Mouse (Mus musculus): ENCODE data around the gene Zbtb1.

Zbtb1 gene

DNA sequence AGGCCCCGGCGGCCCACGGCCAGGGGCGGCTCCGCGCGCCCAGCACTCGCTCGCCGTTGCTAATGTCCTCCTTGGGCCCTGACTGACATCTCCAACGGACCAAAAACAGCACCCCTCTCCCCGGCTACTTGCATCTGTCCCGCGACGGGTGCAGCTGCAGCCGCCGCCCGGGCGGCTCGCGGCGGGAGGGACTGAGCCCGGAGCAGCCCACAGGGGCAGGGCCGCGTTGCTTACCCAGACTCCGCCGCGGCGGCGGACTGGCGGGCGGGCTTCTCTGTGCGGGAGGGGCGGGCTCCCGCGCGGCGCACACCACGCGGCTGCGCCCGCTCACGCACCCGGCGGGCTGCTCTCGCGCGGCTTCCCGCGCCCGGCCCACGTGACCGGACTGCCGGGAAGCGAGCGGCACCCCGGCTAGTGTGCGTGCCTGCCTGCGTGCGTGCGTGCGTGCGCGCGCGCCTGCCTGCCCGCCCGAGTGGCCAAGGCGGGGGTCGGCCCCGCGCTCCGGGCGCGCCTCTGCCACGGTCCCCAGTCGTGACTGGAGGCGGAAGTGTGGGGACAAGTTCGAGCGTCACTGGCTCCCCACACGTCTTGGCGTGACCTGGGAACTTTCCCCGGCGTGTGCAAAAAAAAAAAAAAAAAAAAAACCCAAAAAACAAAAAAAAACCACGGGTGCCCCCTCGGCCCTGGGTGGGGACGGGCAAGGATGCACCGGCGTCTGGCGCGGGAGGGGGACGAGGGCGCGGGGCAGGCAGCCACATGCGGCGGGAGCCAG lies 674 bp upstream of the Zbtb1 start, which contains the start of gene Zbtb25:
TSS of gene Zbtb25 (minus strand) at position 397 of the 772 bp plus-strand sequence.
- peak; percentile 99 for DNase-seq

DNA sequence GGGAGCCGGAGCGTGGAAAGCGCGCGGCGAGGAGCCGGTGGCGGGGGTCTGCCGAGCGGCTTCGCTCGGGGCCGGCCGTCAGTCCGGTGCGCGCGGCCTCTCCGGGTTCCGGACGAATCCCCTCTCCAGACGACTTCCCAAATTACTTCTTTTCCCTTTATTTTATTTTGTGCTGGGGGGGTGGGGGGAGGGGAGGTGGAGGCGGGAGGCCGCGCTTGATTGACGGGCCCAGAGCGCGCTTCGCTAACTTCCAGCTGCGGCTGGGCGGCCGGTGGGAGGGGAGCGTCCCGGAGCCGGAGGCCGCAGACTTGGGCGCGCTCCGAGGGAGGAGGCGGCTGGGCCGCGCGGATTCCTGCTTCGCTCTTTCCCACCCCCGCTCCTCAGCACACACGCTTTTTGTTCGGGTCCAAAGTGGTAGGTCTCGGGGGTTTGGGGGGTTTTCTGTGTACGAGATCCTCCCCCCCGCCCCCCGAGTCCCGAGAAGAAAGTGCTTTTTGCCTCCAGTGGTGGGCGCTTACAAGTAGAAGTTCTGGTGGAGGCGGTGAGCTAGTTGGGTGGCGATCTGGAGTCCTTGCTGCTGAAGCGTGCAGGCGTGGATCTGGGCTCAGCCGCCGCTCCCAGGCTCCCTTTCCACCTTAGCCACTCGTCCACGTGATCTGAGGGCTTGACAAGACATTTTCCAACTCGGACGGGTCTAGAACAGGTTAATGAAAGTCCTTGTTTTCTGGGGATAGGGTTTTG lies 935 bp downstream of the Zbtb1 start:
- DNase-seq = peak; percentile 99

DNA sequence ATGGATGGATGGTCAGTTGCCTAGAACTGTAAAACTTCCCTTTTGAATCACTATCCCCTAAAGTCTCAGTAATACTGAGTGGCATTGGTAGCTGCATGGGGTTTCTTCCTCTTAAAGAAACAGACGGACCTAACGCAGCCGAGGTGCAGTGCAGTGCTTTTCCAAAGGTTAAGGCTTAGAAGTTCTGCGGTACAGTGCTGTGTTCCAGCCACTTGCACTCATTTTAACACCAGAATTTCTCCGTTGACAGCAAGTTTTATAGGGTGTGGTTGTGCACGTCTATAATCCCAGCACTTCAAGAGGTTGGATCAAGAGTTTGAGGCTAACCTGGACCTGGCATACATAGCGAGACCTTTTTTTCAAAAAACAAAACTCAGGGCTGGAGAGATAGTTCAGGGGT lies 2.0 kb downstream of the Zbtb1 start:
- DNase-seq = no peak

DNA sequence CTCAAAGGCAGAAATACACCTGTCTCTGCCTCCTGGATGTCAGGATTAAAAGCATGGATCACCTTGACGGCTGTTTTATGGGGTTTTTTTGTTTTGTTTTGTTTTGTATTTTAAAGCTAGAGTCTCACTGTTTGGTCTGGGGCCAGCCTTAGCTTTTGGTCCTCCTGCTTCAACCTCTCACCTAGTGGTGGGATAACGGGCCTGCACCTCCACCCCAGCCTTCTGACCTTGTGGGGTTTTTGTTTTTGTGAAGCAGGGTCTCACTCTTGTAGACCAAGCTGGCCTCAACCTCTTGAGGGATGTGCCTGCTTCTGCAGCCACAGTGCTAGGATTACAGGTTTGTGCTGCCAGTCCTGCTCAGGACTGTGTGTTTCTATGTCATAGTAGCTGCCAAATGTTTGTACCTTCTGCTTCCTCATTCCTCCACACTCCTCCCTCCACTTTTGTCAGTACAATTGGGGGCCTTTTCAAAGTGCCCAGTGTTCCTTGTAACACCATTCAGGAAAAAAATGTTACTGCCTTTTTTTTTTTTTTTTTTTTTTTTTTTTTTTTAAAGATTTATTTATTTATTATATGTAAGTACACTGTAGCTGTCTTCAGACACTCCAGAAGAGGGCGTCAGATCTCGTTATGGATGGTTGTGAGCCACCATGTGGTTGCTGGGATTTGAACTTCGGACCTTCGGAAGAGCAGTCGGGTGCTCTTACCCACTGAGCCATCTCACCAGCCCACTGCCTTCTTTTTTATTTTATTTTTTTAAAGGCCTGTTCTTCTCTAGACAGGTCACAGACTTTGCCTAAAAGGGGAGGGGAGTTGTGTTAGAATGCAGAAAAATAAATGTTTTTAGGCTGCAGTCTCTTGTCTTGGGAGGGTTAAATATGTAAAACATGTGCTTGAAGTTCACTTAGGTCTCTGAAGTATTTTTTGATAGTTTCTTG lies 3.1 kb downstream of the Zbtb1 start:
- no peak for DNase-seq

DNA sequence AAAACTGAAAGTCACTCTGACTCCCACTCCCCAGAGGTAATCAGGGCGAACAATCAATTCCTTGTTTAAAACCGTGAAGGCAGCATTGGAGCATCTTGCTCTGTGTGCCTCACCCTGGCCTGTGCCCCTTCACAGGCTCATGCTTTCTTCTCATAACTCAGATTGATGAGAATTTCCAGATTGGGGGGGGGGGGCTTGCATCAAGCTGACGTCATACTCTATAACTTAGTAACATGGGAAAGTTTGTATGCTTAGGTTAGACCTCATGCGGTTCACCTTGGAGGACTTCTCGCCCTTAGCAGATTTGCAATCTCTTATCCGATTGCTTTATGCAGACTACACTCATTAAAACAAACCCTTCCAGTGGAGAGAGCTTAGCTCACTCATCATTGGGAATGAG lies 3.9 kb downstream of the Zbtb1 start:
- DNase-seq = no peak

DNA sequence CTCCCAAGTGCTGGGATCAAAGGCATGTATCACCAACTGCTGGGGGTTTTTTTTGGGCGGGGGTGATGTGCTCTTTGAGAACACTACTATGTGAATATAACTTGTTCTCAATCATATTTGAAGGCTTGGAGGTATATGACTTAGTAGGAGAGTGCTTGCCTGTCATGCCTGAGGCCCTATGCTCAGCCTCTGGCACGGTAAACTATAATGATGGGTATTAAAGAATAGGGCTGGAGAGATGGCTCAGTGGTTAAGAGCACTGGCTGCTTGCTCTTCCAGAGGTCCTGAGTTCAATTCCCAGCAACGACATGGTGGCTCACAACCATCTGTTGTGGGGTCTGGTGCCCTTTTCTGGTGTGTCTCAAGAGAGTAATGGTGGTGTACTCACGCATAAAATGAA lies 4.8 kb downstream of the Zbtb1 start:
- no peak for DNase-seq

DNA sequence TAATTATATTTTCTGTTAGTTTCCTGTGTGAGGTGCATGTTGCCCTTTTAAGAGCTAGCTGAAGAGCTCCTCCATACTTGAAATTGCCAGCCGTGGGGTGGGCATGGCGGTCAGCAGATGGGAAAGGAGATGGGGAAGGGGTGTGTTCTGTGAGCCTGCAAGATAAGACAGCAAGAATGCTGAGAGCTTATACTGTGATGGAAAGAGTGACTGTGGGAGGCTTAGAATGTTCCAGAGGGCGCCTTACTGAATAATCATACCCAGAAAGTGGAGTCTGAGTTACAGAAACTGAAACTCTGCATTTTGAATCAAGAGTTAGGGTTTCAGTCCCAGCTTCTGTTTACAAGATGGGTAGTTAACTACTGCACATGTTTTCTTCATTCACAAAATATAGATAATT lies 5.4 kb downstream of the Zbtb1 start:
- DNase-seq = no peak

DNA sequence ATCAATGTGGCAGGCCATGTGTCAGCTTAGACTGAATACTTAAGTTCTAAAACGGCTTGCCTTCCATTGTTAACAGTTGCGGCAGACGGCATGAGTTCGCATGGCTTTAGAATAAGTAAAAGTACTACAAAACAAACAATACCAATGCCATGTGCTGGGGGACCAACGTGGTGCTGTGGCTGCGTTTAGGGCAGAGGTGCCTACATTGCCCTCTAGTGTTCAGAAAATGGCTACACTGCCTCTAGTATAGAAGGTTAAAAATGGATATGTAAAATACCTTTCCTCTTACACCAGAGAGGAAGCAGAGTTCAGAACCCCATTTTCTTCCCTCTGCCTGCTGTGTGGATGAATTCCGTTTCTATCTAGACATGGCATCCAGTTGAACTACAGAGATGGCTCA lies 6.6 kb downstream of the Zbtb1 start:
- DNase-seq = no peak

DNA sequence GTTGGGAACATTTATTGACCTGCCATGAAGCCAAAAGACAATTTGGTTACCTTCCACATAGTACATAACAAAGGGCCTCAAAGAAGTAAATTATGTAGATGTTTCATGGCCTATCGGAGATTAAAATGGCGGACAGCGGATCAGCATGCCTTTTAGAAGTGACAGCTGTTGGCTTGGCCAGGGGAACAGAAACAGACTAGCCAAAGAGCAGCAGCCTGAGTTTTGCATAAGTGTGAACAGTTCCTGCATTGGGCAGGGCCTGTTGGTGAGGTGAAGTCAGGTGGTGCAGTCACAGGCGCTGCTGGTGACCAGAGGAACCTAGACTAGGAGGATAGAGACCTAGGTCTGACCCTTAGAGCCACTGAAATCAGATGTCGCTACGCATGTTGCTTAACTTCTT lies 7.0 kb downstream of the Zbtb1 start:
- no peak for DNase-seq

DNA sequence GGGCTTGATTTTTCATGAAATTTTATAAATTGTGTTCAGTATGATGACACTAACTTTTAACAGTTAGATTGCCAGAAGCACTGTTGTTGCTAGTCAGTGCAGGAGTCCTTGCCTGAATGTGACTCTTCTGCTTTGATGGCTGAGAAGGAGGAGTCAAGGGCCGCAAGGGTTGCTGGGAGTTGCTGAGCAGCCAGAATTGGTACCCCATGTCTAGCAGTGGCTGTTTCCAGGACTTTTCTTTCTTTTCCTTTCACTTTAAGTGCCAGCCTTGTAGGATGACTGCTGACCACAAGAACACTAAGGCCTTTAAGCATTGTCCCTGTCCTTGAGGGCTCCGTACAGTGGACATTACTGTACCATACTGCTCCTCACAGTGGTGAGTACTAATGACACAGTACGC lies 7.7 kb downstream of the Zbtb1 start:
- DNase-seq = no peak

DNA sequence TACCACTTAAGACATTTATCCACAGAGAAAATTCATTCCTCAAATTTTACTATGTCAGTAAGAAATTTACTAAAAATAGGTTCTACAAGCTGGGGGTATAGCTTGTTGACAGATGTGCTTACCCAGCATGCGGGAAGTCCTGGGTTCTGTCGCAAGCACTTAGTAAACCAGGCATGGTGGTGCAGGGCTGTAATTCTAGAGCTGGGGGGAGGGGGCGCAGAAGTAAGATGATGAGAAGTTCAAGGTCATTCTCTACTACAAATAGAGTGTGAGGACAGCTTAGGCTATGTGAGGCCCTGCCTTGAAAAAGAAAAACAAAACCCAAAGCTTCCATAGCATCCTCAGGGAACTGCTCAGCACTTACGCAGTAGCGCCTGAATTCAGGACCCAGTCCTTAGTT lies 8.5 kb downstream of the Zbtb1 start:
- DNase-seq = no peak

DNA sequence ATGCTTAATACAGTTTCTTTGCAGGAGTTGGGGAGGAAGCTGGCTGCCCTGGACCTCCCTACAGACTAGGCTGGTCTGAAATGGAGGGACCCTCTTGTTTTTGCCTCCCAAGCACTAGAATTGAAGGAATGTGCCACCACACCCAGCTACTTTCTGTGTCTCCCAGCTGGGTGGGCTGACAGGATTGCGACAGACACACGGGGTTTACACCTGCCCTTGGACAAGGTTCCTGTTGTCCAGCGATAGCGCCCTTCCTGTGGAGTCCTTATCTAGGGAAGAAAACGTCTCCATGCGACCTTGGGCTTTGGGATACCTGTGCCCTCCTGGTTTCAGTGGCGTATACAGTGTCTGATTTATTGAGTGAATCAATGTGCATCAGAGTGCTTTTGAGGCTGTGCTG lies 10.1 kb downstream of the Zbtb1 start:
- DNase-seq = no peak

DNA sequence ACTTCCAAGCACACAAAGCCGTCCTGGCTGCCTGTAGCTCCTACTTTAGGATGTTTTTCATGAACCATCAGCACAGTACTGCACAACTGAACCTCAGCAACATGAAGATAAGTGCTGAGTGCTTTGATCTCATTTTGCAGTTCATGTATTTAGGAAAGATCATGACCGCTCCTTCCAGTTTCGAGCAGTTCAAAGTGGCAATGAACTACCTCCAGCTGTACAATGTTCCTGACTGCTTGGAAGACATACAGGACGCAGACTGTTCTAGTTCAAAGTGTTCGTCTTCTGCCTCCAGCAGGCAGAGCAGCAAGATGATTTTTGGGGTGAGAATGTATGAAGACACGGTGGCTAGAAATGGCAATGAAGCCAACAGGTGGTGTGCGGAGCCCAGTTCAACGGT lies 15.3 kb downstream of the Zbtb1 start:
- peak; percentile 36 for DNase-seq

DNA sequence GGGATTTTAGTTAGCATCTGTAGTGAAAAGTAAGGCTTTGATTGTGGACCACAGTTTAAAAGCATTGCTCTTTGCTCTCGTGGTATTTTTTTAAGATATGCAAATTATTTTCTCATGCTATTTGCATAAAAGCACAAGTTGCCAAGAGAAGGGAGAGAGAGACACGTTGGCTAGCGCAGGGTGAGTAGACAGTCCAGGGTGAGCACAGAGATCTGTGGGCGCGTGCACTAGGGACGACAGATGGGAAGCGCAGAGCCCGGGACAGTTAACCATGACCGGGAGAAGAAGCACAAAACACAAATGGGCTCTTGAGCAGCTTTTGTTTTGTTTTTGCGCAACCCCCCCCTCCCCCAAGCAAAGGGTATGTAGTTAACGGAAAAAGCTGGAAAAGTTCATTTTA lies 18.7 kb downstream of the Zbtb1 start:
- peak; percentile 44 for DNase-seq

DNA sequence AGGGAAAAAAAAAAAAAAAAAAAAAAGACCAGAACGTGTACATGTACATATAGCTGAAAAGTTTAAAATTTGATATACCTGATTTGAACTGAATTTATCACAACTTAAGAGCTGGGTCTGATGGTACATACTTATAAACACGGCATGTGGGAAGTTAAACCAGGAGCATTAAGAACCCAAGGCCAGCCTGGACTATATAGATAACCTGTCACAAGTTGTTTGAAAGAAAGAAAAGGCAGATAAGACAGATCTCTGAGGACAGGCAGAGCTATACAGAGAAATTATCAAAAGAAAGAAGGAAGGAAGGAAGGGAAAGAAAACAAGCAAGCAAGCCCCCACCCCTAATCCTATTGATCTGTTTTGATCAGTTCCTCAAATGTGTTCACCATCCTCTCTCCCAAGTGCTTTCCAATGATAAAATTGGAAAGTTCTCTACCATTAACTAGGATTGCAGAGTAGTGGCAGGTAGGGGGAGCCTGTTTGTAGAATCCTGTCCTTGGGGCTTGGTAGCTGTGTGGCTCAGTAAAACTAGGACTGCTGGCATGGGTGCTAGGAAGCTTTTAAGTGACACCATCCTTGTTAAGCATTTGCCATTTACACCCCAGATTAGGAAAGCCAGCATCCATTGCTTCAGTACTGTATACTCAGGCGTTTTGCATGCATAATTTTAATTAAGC lies 21.7 kb downstream of the Zbtb1 start:
- DNase-seq = peak; percentile 57

DNA sequence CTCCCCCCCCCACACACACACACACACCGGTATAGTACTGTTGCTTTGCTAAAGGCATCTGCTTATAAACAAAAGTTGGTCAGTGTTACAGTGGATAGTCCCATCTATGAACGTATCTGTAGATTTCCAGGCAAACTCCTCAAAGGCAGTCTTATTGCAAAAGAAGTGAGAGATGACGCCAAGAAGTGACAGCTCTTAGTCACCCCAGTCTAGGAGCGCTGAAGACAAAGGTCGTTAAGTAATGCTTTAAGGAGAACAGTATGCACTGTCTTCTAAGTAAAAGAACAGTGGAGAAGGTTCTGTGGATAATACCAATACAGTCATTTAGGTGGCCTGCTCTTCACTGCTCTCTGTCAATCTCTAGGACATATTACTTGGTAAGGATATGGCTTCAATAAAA lies 22.9 kb downstream of the Zbtb1 start:
- DNase-seq = no peak

DNA sequence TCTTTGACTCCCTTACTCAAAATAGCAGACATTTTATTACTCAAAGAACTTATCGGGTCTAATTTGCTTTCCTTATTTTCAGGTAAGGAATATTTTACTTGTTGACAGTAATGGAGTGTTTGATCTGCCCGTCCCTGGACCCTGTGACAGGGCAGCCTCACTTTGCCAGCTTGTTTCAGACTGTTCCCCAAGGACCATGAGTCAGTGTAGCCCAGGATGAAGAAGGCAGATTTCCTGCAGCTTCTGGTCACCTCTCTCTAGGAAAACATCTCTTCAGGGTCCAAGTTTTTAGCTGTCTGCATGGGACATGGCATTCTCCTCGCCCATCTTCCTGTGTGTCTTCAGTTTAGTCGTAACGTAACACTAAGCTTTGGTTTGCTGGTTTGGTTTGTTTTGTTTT lies 27.2 kb downstream of the Zbtb1 start:
- peak; percentile 75 for DNase-seq

DNA sequence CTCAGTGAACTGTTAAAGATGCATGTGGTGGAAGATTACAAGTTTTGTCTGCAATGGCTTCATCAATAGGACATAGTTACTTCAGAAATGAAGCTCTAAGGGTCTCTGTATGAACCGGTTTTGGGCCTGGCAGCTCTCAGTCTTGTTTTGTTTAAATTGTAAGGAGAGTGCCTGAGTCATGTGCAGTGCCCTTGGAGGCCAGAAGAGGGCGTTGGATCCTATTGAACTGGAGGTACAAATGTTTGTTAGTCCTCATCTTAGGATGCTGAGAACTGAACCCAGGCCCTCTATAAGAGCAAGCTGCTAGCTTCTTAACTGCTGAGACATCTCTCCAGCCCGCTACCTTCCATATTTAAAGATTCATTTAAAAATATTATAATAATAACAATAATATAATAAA lies 31.6 kb downstream of the Zbtb1 start:
- peak; percentile 27 for DNase-seq

DNA sequence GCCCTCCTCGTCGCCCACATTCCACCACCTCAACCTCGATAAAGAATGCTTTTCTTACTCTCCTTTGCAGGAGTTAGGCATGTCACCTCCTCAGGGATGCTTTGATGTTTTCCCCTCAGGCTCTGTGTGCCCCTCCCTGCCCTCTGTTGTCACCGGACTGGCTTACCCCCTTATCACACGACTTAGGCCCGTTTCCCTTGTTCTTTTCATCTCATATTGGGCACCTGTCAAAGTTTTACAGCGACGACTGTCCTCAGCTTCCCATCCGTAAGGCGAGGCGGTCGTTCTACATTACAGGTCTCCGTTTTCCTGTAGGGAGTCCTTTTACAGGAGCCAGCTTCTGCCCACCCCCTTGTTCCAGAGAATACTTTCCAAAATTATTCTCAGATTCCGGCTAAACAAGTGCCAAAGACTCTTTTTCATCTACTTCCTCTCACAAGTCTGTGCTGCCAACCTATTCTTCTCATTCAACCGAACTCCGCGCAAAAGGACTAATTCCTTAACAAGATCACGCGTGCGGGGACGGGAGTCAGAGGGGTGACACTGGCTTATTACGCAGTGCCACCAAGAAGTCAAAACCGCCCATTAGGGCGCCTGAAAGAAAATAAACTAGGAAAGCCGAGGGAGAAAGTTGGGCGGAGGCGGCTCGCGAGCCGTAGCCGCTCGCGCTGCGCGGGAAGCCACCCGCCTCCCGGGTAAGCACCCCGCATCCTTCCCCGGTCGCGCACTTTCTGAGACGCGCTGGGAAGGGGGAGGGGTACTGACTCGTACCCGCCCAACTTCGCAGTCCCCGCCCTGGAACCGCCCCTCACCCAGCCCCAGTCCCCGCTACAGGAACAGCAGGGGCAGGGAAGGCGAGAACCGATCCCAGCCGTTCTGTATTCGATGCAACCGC lies 33.2 kb downstream of the Zbtb1 start:
- peak; percentile 93 for DNase-seq

DNA sequence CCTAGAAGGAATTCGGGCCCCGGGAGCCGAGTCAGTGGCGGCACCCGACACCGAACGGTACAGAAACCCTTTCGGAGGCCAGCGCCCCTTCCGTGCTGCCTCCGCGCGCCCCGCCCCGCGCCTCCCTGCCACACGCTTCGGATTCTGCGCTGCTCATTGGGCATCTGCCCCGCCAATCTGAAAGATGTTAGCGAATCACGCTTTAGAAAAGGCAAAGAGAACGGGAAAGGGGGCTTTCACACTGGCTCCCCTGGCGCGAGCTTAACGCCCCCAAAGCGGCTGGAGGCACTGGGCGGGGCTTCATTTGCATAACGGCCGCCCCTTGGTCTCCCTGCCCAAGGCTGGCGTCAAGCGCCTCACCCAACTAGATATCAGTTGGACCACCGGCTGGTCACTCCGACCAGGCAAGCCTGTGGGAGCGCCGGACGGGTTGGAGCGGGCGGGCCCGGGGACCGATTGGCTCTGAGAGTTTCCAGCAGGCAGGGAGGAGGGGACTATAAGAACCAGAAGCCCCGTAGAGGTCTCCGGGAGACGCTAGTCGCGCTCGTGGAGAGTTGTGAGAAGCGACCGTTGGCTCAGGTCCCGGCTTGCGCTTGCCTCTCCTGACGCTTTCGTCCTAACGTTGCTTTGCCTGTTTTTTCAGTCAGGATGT lies 33.9 kb downstream of the Zbtb1 start, which contains the start of gene Hspa2:
TSS of gene Hspa2 (plus strand) at position 291 of the 652 bp plus-strand sequence.
- DNase-seq = peak; percentile 100

DNA sequence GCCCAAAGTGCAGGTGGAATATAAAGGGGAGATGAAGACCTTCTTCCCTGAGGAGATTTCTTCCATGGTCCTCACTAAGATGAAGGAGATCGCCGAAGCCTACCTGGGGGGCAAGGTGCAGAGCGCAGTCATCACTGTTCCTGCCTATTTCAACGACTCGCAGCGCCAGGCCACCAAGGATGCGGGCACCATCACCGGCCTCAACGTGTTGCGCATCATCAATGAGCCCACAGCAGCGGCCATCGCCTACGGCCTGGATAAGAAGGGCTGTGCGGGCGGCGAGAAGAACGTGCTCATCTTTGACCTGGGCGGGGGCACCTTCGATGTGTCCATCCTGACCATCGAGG lies 34.7 kb downstream of the Zbtb1 start:
- DNase-seq = peak; percentile 94

All from heart, adult 11 months (tissue).